Mouse (Mus musculus): ENCODE measurements at regions not wholly inside any gene's neighbourhood (a gene's known extent, or its start where the extent isn't known, plus 50 kb on each side); places are given as distances from the start of the nearest gene placed in this dataset.

DNA sequence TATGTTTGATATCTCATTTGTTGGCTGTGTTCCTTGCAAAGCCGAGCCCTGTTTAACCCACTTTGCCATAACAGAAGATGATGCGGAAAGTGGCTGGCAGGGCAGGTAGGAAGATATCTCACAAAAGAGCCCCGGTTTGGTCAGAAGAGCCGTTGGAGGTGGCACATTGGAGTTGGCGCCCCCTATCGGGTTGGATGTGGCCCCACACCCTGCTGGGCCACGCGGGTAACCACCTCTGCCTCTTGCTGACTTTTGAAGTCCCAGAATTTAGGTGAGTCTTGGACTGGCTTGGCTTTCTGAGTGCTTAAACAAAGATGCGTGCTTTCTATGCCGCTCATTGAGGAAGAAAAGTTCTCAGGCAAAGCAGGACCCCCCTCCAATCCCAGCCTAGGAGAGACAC lies 56.1 kb downstream of the Gm4791 start:
- no peak for DNase-seq

GRCm38 (mm10) chr9:47055558-47055957 lies 57.0 kb downstream of the Gm4791 start:
- no peak for DNase-seq

- no peak for DNase-seq
Measured at GRCm38 (mm10) chr9:47059339-47060005, 60.9 kb downstream of the Gm4791 start.

GRCm38 (mm10) chr9:47060757-47061156 lies 62.2 kb downstream of the Gm4791 start:
- DNase-seq, result no peak

GRCm38 (mm10) chr9:47062516-47062915 lies 64.0 kb downstream of the Gm4791 start:
- no peak for DNase-seq

DNA sequence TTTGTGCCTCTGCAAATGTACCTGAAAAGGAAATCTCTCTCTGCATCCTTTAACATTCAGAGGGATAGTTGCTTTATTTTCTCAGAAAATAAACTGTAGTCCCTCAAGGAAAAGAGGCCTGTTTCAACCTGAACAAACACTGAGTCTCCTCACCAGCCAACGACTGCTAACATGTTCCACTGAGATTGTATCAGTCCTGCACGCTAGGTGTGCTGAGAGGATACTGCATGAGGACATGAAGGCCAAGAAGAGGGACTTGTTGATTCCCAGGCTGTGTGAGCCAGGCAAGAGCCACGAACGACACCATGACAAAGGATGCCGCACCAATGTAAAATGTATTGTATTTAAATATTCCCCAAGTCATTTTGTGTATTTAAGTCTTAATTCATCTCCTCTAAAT lies 65.2 kb downstream of the Gm4791 start:
- DNase-seq, result no peak

DNA sequence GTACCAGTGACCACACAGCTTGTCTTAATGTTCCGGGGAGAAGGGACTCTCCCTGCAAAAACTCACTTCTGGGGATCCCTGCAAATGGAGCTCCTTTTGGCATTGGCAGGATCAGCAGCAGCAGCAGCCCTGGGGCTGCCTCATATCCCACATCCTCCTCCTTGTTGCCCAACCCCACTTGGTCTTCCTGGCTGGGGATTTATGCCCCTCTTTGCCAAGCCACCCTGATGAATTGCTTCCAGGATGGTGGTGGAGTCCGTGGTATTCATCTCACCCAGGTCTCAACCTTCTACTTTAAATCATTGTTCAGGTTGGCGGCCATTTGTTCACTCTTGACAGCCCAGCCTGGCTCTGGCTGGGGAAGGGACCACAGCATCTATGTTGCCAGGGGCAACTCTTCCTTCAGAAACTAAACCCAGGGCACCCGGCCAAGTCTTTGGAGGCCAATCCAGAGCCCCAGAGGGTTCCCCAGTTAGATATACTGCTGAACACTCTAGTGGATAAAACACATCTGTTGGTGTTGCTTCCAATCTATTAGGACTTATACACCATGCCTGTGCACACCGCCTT lies 66.0 kb downstream of the Gm4791 start:
- DNase-seq, result no peak

GRCm38 (mm10) chr9:47069436-47069835 lies 70.9 kb downstream of the Gm4791 start:
- DNase-seq, result no peak

GRCm38 (mm10) chr9:47070958-47071357 lies 72.4 kb downstream of the Gm4791 start:
- DNase-seq, result no peak

DNA sequence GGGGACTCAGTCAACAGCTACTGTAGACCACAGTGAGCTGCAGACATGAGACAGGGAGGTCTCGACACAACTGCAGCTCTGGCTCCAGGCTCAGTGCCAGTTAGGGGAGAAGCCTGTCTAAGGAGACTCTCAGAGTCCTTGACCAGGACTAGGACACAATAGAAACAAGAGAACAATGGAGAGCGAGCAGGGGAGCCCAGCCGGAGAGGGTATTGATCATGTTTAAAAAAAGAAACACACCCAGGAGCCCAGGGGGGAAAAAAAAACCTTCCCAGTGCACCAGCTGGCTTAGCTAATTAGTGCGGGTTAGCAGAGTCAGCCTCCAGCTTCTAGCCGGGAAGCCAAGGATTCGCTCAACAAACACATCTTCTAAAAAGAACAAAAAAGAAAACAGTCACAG lies 78.4 kb downstream of the Gm4791 start:
- DNase-seq, result no peak

DNA sequence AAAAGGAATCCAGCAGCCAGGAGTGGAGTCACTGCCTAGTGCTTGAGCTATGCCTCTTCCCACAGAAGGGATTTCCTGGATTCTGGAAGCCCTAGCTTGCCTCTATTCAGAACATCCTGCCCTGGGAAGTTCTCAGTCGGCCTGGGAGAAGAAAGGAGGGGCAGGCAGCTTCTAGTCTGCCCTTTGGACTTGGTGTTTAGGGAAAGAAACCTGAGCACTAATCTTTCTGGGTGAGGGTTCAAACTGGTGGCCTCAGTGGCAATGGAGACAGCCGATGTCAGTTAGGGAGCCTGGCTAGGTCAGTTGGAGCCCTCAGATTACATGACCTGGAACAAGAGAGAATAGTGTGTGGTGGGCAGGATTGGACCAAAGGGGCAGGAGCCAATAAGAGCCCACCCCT lies 78.9 kb downstream of the Gm4791 start:
- no peak for DNase-seq

- DNase-seq, result no peak
Measured at GRCm38 (mm10) chr9:47077945-47078344, 79.4 kb downstream of the Gm4791 start.

GRCm38 (mm10) chr9:47081407-47081806 lies 82.9 kb downstream of the Gm4791 start:
- no peak for DNase-seq

DNA sequence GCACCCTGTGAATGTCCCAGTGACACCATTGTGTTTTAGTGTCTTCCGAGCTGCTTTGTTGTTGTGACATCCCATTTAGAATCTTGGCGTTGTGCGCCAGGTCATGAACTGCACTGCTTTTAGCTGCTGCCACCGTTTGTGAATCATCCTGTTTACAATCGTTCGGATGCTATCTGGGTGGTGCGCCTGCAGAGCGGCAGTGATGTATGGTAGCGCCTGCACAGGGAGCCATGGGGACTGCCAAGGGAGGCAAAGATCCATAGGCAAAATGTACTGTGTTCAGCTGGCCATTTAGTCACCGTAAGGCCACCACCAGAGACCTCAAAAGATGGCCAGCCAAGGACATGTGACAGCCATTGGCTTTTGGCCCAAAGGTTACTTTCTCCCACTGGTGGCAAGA lies 93.3 kb downstream of the Gm4791 start:
- peak; percentile 19 for DNase-seq

DNA sequence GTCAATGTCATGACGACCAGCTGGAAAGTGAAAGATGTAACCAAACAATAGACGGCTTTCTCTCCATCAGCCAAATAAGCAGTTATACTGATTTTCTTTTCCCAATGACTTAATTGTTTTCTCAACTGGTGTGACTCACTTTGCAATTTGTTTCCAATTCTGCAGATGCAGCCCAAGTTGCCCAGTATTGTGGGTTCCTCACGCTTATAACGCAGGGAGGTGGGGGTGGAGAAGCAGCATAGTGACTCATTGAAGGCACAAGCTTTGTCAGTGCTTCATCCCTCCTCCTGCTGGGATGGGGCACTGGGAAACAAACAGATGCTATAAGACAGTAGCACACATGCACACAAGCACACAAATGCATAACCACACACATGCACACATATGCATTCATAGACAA lies 97.1 kb downstream of the Gm4791 start:
- no peak for DNase-seq

DNA sequence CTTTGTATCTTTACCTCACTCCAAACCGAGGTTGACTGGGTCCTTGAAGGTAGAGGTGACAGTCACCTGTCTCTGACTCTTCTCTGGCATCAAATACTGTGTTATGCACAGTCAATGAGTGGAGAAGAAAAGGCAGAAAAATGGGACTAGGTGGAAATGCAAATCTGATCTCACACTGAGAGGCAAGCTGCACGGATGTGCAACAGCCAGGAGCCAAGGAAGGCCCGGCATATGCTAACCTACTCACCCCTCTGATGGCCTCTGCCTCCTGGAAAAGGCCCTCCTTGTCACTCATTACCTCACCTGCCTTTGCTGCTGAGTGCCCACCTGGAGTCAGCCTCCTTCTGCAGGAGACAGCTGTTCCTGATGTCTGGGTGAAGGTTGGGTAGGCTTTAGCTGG lies 104.8 kb downstream of the Gm4791 start:
- DNase-seq, result no peak

GRCm38 (mm10) chr9:47103966-47104365 lies 105.4 kb downstream of the Gm4791 start:
- peak; percentile 16 for DNase-seq

DNA sequence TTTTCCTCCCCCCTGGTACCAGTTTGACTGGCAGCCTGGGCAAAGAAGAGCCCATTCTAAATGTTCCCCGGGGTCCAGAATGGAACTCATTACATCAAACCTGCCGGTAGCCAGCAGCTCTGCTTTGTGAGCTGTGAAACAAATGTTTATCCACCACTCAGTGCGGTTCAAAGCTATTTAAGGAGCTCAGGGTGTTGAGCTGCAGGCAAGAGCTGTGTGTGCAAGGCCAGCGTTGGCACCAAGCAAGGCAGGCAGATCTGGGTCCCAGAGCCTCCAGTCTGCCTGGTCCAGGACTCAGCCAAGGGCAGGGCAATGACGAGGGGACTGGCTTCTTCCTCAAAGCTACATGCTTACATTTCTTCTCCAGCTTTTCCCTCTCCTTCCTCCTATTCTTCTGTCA lies 109.6 kb downstream of the Gm4791 start:
- no peak for DNase-seq

DNA sequence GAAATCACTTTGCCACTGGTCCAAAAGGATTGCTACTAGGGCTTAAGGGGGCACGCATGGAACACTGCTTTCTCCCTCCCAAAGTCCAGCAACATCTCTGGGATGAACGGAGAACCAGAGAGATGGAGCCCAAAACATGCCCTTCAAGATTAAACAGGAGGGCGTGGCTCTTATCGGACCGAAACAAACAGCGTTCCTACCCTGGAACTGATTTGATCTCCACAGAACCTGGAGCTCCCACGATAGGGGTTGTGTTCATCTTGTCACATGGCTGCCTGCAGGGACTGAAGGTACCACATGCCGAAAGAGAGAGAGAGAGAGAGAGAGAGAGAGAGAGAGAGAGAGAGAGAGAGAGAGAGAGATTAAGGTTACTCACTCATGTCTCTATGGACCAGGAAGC lies 120.7 kb downstream of the Gm4791 start:
- DNase-seq, result no peak

- peak; percentile 4 for DNase-seq
Measured at GRCm38 (mm10) chr9:47123113-47123512, 124.6 kb downstream of the Gm4791 start.

GRCm38 (mm10) chr9:47125517-47125916 lies 127.0 kb downstream of the Gm4791 start:
- DNase-seq, result no peak

DNA sequence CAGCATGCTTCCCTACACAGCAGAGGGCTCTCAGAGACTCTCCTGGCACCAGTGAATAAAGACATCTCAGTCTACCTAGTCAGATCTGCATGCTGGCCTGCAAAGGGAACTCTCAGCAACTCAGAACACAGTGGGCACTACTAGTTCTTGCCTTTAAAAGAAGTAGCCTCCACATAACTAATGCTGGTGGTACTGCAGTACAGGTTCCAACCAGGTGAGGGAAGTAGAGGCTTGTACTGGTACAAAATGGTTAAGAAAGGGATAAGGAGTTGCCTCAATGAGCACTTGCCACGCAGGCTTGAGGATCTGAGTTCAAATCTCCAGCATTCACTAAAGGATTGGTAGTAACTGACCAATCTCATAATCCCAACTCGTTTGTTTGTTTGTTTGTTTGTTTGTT lies 127.7 kb downstream of the Gm4791 start:
- DNase-seq, result no peak

GRCm38 (mm10) chr9:47127756-47128424 lies 129.3 kb downstream of the Gm4791 start:
- no peak for DNase-seq

DNA sequence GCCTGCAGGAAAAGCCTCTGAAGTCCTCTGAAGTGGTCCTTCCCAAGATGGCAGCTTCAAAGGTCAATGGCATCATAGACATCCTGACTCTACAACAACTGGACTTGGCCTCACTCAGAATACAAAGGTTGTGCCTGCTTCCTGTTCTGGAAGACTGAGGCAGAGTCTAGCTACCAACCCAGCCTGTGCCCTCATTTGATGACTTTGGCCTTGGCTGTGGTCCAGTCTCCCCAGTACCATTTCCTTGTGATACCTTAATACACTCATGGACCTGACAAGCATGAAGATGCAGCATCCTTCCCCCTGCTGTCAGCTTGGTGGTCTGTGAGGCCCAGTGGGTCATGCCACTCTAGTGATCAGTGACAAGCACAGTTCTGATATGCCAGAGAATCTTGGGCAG lies 130.6 kb downstream of the Gm4791 start:
- DNase-seq, result no peak
